Mouse (Mus musculus) lung, adult 2 months (tissue): ENCODE results near the gene Map3k19. TPM values are rescaled to one million over a fixed set of nuclear protein-coding genes. Genes with fewer than 3 reads are reported as not detected.

Experiments
- DNase-seq: peaks from one replicate; pipeline ENCODE4 v3.0.0; 2022
- H3K4me1 ChIP-seq: fragments of 200-500 bp; 2 replicates; pipeline ENCODE4 v1.6.1; 2011; ENCODE audit warnings: low read length; ENCODE audit not compliant: control insufficient read depth, insufficient read depth
- H3K4me3 ChIP-seq: fragments of 200-500 bp; replicated peaks from 2 replicates; pipeline ENCODE3; 2011; ENCODE audit warnings: low read depth, mild to moderate bottlenecking, control low read depth, low read length; ENCODE audit errors: extremely low read depth
- CTCF ChIP-seq: fragments of 200-500 bp; IDR thresholded peaks from 2 replicates; pipeline ENCODE4 v1.5.1; 2011; ENCODE audit warnings: mild to moderate bottlenecking, low read length, control low read depth; ENCODE audit not compliant: insufficient read depth
- POLR2A ChIP-seq: fragments of 200-500 bp; IDR thresholded peaks from 2 replicates; pipeline ENCODE4 v1.6.1; 2011; ENCODE audit warnings: low read depth, mild to moderate bottlenecking, control low read depth, low read length, borderline replicate concordance; ENCODE audit errors: extremely low read depth
- WGBS: fragments of 180-500 bp; shearing (Covaris S2); methylation state at CpG from one replicate; pipeline ENCODE4 v1.1.7; 2018; 5-methylcytosine and 5-hydroxymethylcytosine counted together
- polyA plus RNA-seq: library from polyadenylated mRNA; depleted of rRNA; stranded (reverse); fragments of >200 nt; gene quantifications from 2 replicates; pipeline ENCODE4 v1.2.3, GENCODE M21; 2012

Gene Map3k19
- polyA plus RNA-seq, 1 experiment, result 2.7 TPM

DNA sequence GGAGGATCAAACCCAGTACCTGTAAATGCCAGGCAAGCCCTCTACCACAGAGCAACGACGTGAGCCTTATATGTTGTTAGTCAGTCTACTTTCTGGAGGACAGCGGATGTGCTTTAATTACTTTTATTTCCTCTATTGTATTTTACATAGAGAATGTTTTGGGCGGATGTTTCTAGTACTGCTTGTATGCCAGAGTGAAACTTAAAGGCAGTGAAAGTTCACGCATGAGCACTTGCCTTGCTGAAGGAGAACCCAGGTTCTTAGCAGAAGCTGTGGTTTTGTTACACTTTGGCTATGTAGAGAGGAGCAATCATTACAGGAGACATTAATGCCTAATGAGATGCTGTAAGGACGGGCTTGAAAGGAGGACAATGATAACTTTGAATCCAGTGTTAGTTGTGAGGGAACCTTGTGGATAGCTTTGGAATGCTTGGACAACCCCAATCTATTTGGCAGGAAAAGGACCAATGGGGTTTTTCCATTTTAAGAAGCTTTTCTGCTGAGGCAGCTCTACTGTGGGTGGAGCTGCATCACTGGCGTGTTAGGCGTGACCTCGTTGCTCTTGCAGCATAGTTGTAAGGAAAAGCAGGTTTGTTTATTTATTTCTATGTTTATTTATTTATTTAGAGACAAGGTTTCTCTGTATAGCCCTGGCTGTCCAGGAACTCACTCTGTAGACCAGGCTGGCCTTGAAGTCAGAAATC lies 4.3 kb upstream of the Map3k19 start:
- no peak for DNase-seq
- Histone ChIP-seq H3K4me3 (no peak overlapping the region), H3K4me1 (no peaks in the 10 kb centered on the region)
- WGBS, result 63% methylated on average over 9 of the region's 9 CpGs
- no peak for TF ChIP-seq CTCF
- no peak for TF ChIP-seq POLR2A

DNA sequence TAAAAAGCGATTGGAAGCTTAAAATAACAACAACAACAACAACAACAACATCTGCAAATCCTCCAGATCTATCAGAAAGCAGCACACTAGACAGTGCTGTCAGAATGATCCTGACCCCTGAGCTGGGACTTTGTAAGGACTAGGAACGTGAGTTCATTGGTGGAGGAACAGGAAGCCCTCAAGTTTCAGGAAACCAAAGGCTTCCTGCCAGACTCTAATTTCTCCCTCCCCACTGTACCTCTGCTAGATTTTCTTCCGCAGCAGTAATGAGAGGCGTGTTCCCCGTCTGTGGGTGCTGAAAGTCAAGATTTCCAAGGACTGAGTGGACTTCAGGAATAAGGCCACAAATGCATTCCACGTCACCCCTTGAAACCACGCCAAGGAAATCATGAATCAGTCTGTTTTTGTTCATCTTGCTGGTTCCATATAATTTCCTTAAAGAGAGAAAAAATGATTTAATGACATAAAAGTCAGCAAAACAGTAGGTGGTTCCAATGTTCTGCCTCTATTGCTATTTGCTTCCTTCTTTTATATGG lies 4.7 kb downstream of the Map3k19 start:
- DNase-seq, result no peak
- Histone ChIP-seq H3K4me1 (no peaks in the 10 kb centered on the region), H3K4me3 (no peak overlapping the region)
- TF ChIP-seq POLR2A (no peak), CTCF (no peak)
- 38% methylated on average over 7 of the region's 7 CpGs for WGBS

DNA sequence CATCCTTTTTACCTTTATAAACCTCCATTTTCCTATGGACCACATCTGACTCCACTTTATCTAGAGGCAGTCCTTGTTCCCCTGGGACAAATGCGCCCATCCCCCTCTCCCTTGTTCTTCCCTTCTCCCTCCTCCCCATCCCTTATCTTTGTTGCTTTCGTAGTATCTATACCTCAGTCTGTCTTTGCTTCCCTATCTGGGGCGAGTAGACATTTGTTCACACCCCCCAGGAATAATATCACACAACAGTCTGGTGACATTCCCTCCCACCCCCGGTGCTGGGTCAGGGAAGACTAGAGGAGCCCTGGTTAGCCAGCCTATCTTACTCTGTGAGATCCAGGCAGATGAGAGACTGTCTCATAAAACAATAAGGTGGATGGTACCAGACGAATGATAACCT lies 9.4 kb downstream of the Map3k19 start:
- H3K4me3 ChIP-seq, result no peak overlapping the region
- TF ChIP-seq POLR2A (no peak), CTCF (no peak)
- DNase-seq, result no peak
- no peaks in the 10 kb centered on the region for H3K4me1 ChIP-seq
- WGBS, result 76% methylated on average over 5 of the region's 5 CpGs

DNA sequence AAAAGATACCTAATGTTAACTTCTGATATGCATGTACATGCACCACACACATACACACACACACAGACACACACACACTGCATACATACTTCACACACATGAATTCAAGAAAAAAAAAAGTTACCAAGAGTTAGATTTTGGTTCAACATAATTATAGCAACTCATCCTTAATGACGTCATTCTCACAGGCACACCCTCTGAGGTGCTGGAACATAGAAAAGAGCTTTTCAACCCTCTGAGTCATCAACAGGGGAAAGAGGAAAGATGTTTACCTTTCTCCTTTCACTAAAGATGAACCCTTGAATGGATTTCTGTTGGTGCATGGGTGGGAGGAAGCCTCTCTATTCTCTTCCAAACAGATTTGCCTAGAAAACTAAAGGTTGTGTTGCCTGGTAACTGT lies 16.2 kb downstream of the Map3k19 start:
- DNase-seq, result no peak
- WGBS, result 59% methylated on average over 1 of the region's 1 CpGs
- TF ChIP-seq CTCF (no peak), POLR2A (no peak)
- H3K4me1 ChIP-seq, result no peaks in the 10 kb centered on the region
- no peak overlapping the region for H3K4me3 ChIP-seq

DNA sequence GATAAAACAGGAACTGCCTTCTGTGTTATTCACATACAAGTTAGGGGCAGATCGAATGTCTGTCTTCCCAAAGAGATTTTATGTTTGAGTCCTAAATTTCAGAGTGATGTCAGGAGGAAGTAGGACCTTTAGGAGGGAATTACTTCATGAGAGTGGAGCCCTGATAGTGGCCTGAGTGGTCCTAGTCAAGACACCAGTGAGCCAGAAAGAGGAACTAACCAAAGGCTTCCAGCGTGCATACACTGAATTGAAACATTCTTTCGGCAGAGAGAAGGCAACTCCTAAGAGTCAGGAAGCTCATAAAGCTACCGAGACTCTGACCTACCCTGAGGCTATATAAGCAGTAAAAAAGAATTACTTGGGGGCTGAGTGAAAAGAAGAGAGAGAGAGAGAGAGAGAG lies 18.2 kb downstream of the Map3k19 start:
- WGBS, result 68% methylated on average over 4 of the region's 4 CpGs
- no peak for DNase-seq
- no peak for TF ChIP-seq CTCF
- TF ChIP-seq POLR2A, result no peak

DNA sequence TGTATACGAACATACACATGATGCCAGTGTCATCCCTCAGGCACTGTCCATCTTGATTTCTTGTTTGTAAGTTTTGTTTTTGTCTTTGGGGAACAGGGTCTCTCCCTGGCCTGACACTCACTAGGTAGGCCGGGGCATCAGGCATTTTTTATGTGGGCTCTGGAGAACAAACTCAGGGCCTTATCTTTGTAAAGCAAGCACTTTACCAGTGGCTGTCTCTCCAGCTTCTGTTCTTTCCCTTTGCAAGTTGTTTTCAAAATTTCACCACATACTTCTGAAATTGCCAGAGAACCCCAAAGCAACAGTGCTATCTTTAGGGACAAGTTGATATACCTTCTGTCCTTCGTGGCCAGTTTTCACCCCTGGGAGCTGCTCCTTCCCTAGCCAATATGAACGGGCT lies 20.6 kb downstream of the Map3k19 start:
- H3K4me3 ChIP-seq, result no peak overlapping the region
- TF ChIP-seq POLR2A, result no peak
- TF ChIP-seq CTCF, result no peak
- H3K4me1 ChIP-seq, result no peaks in the 10 kb centered on the region
- WGBS, result 57% methylated on average over 4 of the region's 4 CpGs
- DNase-seq, result no peak

More for the DNA sequence above, 18.2 kb downstream of the Map3k19 start:
- no peaks in the 10 kb centered on the region for H3K4me1 ChIP-seq
- no peak overlapping the region for H3K4me3 ChIP-seq

DNA sequence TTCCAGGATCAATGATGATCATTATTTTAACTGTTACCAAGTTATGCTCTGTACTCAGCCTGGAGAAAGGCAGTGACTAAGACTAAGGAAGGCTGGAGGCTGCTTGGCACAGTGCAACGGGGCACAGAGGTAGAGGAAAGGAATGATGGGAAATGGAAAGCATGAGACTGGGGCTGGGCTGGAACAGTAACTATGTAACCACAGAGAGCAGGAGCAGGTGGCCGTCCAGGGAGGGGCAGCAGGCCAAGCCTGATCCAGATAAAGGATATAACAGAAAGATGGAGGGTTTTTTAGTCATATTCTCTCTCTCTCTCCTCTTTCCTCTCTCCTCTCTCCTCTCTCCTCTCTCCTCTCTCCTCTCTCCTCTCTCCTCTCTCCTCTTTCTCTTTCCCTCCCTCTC lies 21.1 kb downstream of the Map3k19 start:
- TF ChIP-seq POLR2A (no peak), CTCF (no peak)
- DNase-seq, result no peak
- 41% methylated on average over 2 of the region's 2 CpGs for WGBS
- Histone ChIP-seq H3K4me1 (no peaks in the 10 kb centered on the region), H3K4me3 (no peak overlapping the region)

DNA sequence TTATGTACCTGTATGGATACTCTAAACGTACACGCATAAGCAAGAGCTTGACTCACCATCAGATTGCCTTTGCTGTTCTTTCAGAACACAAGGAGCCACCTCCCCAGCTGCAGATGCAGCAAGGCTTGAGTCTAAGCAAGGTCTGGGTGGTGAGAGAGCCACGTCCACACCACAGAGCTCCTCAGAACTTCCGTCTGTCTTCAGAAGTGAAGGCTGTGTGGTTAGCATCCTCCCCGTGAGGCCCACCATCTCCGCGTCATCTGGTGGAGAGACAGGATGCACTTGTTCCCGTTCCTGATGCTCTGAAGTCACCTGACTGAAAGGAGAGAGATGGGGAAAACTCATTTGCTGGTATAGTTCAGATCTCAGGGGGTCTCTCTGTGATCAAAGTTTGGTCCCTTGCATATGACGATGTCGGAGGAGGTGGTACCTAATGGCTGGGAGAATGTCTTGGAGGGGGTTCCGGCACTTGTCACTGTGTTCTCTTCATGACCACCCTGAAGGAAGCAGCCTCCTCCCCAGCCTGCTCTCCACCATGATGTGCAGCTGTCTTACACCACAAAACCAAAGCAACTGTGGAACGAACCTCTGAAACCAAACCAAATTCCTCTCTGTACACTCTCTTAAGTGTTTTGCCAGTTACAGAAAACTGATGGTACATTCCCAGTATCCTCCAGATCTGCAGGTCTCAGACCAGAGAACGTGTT lies 24.5 kb downstream of the Map3k19 start:
- H3K4me1 ChIP-seq, result no peaks in the 10 kb centered on the region
- WGBS, result 72% methylated on average over 13 of the region's 13 CpGs
- TF ChIP-seq POLR2A (no peak), CTCF (no peak)
- no peak for DNase-seq
- no peak overlapping the region for H3K4me3 ChIP-seq

DNA sequence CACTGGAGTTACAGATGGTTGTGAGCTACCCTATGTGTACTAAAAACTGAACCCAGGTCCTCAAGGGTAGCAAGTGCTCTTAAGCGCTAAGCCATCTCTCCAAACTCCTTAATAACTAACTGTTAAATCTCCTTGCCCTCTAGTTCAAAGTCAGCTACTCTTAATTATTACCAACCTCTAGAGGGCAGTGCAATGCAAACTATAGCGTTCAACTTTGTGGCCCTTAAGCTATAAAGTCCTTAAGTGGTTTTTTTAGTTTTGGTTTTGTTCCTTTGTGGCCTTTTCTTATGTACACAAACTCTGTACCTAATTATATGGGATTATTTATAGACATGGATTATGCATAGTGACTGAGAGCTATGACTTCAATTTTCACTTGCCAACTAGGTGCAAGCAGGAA lies 27.5 kb downstream of the Map3k19 start:
- Histone ChIP-seq H3K4me3 (no peak overlapping the region), H3K4me1 (no peaks in the 10 kb centered on the region)
- 8% methylated on average over 2 of the region's 2 CpGs for WGBS
- DNase-seq, result no peak
- TF ChIP-seq POLR2A (no peak), CTCF (no peak; the same call in 1 of the 2 replicates)

DNA sequence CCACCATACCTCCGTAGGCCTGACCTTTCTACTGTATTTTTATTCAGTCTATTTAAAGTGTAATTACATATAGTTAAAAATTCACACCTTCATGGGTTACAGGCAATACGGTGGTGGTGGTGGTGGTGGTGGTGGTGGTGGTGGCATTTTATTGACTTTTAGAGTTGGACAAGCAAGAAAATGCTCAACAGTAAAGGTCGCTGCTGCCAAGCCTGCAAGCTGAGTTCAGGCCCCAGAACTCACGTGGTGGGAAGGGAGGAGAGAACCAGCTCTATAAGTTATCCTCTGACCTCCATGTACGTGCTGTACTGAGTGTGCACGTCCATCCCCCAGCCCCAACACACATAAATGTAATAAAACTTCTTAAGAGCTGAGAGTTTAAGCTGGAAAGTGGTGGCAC lies 38.5 kb downstream of the Map3k19 start:
- 75% methylated on average over 6 of the region's 6 CpGs for WGBS
- TF ChIP-seq CTCF (no peak), POLR2A (no peak)

More for the DNA sequence above, 38.5 kb downstream of the Map3k19 start:
- no peak for DNase-seq
- H3K4me3 ChIP-seq, result no peak overlapping the region
- H3K4me1 ChIP-seq, result no peaks in the 10 kb centered on the region
